Mouse (Mus musculus): ENCODE results near the gene Dhrs3. TPM values are rescaled to one million over a fixed set of nuclear protein-coding genes. Genes with fewer than 3 reads are reported as not detected.

Gene Dhrs3
- total RNA-seq, 2 experiments from 2014 or later = 72.9 to 126 TPM

- no peak for DNase-seq
These were observed 44.0 kb downstream of the Dhrs3 start for GRCm38 (mm10) chr4:144936563-144937154.

- DNase-seq = no peak
These were observed 47.3 kb downstream of the Dhrs3 start for GRCm38 (mm10) chr4:144939847-144940411.

- DNase-seq = no peak
These were observed 48.3 kb downstream of the Dhrs3 start for GRCm38 (mm10) chr4:144940796-144941462.

GRCm38 (mm10) chr4:144942433-144942832, 49.8 kb downstream of the Dhrs3 start:
- peak in 1 of 2 experiments; percentile 48 for DNase-seq

GRCm38 (mm10) chr4:144943273-144943672, 50.6 kb downstream of the Dhrs3 start:
- no peak for DNase-seq

- peak; percentile 87 to 88 for DNase-seq
These were observed 55.2 kb downstream of the Dhrs3 start for GRCm38 (mm10) chr4:144947738-144948390.

GRCm38 (mm10) chr4:144949441-144950326, 57.1 kb downstream of the Dhrs3 start:
- peak; percentile 62 to 68 for DNase-seq

- DNase-seq = no peak
These were observed 57.7 kb downstream of the Dhrs3 start for GRCm38 (mm10) chr4:144950327-144950711.

- DNase-seq = no peak
These were observed 58.3 kb downstream of the Dhrs3 start for GRCm38 (mm10) chr4:144950883-144951282.

- no peak for DNase-seq
These were observed 59.2 kb downstream of the Dhrs3 start for GRCm38 (mm10) chr4:144951859-144952258.

- DNase-seq = no peak
These were observed 60.8 kb downstream of the Dhrs3 start for GRCm38 (mm10) chr4:144953421-144953820.

- DNase-seq = peak; percentile 50 to 56
These were observed 63.2 kb downstream of the Dhrs3 start for GRCm38 (mm10) chr4:144955863-144956262.

GRCm38 (mm10) chr4:144956293-144956692, 63.7 kb downstream of the Dhrs3 start:
- no peak for DNase-seq

- DNase-seq = peak; percentile 72 to 88
These were observed 64.6 kb downstream of the Dhrs3 start for GRCm38 (mm10) chr4:144957186-144957585.

GRCm38 (mm10) chr4:144957721-144958120, 65.1 kb downstream of the Dhrs3 start:
- DNase-seq = peak; percentile 53 to 59

- DNase-seq = peak; percentile 85 to 90
These were observed 67.7 kb downstream of the Dhrs3 start for GRCm38 (mm10) chr4:144960188-144960904.

- no peak for DNase-seq
These were observed 68.6 kb downstream of the Dhrs3 start for GRCm38 (mm10) chr4:144961232-144961631.

GRCm38 (mm10) chr4:144961696-144962095, 69.1 kb downstream of the Dhrs3 start:
- no peak for DNase-seq

GRCm38 (mm10) chr4:144965255-144965654, 72.6 kb downstream of the Dhrs3 start:
- no peak for DNase-seq

GRCm38 (mm10) chr4:144968371-144968770, 75.7 kb downstream of the Dhrs3 start:
- no peak for DNase-seq

GRCm38 (mm10) chr4:144969030-144969429, 76.4 kb downstream of the Dhrs3 start:
- peak in 1 of 2 experiments; percentile 18 for DNase-seq

Measured in adrenal gland, postnatal 36 days (tissue).